Mouse (Mus musculus): ENCODE results near the gene Myh2. TPM values are rescaled to one million over a fixed set of nuclear protein-coding genes. Genes with fewer than 3 reads are reported as not detected.
A peak's percentile ranks its signal among the peaks of the same experiment; 100 is the strongest.

The Myh2 gene
- 0.22 and 0.33 TPM in 2 replicates for polyA plus RNA-seq (2014; fragmentation: Nextera tagmentation; extraction: Ambion mirVana)

DNA sequence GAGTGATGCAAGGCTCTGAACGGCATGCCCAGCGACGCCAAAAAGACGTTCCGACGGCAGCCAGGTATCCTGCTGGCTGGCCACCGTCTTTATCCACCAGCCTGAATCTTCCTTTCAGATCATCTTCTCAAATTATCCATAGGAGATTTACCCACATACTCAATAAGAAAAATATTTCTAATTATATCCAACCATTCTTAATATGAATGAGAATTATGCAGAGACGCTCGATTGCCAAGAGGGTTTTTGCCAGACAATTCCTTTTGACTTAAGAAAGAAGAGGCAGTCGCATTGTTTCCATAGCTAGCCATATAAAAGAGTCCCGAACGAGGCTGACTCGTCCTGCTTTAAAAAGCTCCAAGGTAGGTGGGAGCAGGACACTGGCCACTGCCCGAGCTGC, at the start of gene Myh2:
Myh2 (plus strand) TSS at position 301 of the 400 bp plus-strand sequence.
- no peak for ATAC-seq (ENCODE audit: low read depth)
- Histone ChIP-seq H3K36me3 (ENCODE audit: control insufficient read depth, insufficient read depth, low read length) (no peaks in the 10 kb centered on the region), H3K4me1 (ENCODE audit: control insufficient read depth, insufficient read depth, low read length) (no peaks in the 10 kb centered on the region), H3K9me3 (ENCODE audit: control insufficient read depth, low read length) (no peaks in the 10 kb centered on the region), H3K4me3 (ENCODE audit: low read depth, low read length) (no peak within 1 kb of the TSS), H3K9ac (replicated peaks; ENCODE audit: low read depth, low read length) (no peak within 1 kb of the TSS), H3K27ac (ENCODE audit: low read depth, low read length) (no peak within 1 kb of the TSS), H3K27me3 (ENCODE audit: control insufficient read depth, insufficient read depth, low read length) (no peaks in the 10 kb centered on the region), H3K4me2 (ENCODE audit: low read depth, low read length) (no peak within 1 kb of the TSS)
- WGBS, result 77% methylated on average over 14 of the region's 14 CpGs

DNA sequence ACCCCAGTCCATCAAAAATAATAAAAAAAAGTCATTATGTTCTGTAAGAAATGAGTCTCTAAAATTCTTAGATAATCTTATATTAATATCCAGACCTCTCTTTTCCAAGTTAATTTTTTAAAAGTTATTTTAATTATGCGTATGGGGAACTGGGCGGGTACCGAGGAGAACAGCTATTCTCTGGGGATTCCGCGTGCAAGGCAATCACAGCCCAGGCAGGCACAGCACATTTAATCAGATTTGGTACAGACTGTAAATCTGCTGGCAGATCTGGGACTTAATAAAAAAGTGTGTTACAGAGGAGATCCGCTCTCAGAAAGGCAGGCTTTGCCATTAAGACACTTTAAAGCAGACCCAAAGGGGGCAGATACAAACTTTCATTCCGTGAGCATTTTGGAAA, 45.9 kb upstream of the Myh2 start:
- Histone ChIP-seq H3K36me3 (ENCODE audit: control insufficient read depth, insufficient read depth, low read length) (no peaks in the 10 kb centered on the region), H3K27ac (ENCODE audit: low read depth, low read length) (no peak overlapping the region), H3K4me3 (ENCODE audit: low read depth, low read length) (no peak overlapping the region), H3K27me3 (ENCODE audit: control insufficient read depth, insufficient read depth, low read length) (no peaks in the 10 kb centered on the region), H3K9me3 (ENCODE audit: control insufficient read depth, low read length) (no peaks in the 10 kb centered on the region), H3K4me2 (ENCODE audit: low read depth, low read length) (peak overlapping the region; percentile 14; the same call in 1 of the 2 replicates), H3K4me1 (ENCODE audit: control insufficient read depth, insufficient read depth, low read length) (peaks cover 5% of the 10 kb centered on the region; the same call in 1 of the 2 replicates), H3K9ac (replicated peaks; ENCODE audit: low read depth, low read length) (no peak overlapping the region)
- peak; percentile 58; the same call in 1 of the 2 replicates for ATAC-seq (ENCODE audit: low read depth)
- 27% methylated on average over 7 of the region's 7 CpGs for WGBS

DNA sequence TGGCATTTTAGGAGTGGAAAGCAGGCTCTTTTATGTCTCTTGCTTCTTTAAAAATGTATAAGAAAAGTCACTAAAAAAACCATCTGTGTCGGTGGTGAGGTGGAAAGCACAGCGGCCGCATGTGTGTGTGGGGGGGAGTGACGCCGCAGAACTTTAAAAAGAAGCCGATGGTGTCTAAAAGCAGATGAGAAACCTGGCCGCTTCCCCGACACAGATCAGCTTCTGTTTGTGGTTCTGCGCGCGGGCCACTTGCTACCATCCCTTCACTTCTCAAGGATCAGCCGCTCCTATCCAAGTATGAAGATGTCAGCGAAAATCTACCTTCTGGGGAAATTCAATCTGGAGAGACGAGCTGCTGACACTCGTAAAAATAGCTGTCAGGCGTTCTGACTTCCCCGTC, 45.5 kb upstream of the Myh2 start:
- Histone ChIP-seq H3K4me1 (ENCODE audit: control insufficient read depth, insufficient read depth, low read length) (0 out of 2 replicates have a peak, but pooled peaks cover 5% of the 10 kb centered on the region), H3K4me2 (ENCODE audit: low read depth, low read length) (peak overlapping the region; percentile 14; the same call in 1 of the 2 replicates), H3K27ac (ENCODE audit: low read depth, low read length) (no peak overlapping the region), H3K36me3 (ENCODE audit: control insufficient read depth, insufficient read depth, low read length) (no peaks in the 10 kb centered on the region), H3K9ac (replicated peaks; ENCODE audit: low read depth, low read length) (no peak overlapping the region), H3K9me3 (ENCODE audit: control insufficient read depth, low read length) (no peaks in the 10 kb centered on the region), H3K27me3 (ENCODE audit: control insufficient read depth, insufficient read depth, low read length) (no peaks in the 10 kb centered on the region), H3K4me3 (ENCODE audit: low read depth, low read length) (no peak overlapping the region)
- no peak for ATAC-seq (ENCODE audit: low read depth)
- whole genome bisulfite sequencing, result 40% methylated on average over 17 of the region's 17 CpGs

DNA sequence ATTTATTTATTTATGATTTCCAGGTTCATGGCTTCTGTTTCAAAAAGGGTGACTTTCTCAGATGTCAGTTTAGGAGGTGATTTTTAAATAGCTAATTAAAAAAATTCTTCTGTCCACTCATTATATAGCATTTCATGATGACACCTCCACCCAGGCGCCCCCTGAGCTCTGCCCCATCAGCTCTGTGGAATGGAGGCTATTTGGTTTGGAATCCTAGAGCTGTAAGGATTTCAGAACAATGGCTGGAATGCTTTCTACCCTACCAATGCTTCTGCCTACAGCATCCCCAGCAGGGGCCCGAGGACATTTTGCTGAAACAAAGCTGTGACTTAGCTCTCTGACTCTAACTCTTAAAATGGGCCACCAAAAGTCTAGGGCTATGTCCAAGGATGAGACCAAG, 37.3 kb upstream of the Myh2 start:
- Histone ChIP-seq H3K4me3 (ENCODE audit: low read depth, low read length) (no peak overlapping the region), H3K27ac (ENCODE audit: low read depth, low read length) (no peak overlapping the region), H3K36me3 (ENCODE audit: control insufficient read depth, insufficient read depth, low read length) (no peaks in the 10 kb centered on the region), H3K4me1 (ENCODE audit: control insufficient read depth, insufficient read depth, low read length) (no peaks in the 10 kb centered on the region), H3K27me3 (ENCODE audit: control insufficient read depth, insufficient read depth, low read length) (no peaks in the 10 kb centered on the region), H3K9ac (replicated peaks; ENCODE audit: low read depth, low read length) (no peak overlapping the region), H3K4me2 (ENCODE audit: low read depth, low read length) (no peak overlapping the region), H3K9me3 (ENCODE audit: control insufficient read depth, low read length) (no peaks in the 10 kb centered on the region)
- no peak for ATAC-seq (ENCODE audit: low read depth)
- 74% methylated on average over 2 of the region's 2 CpGs for WGBS

DNA sequence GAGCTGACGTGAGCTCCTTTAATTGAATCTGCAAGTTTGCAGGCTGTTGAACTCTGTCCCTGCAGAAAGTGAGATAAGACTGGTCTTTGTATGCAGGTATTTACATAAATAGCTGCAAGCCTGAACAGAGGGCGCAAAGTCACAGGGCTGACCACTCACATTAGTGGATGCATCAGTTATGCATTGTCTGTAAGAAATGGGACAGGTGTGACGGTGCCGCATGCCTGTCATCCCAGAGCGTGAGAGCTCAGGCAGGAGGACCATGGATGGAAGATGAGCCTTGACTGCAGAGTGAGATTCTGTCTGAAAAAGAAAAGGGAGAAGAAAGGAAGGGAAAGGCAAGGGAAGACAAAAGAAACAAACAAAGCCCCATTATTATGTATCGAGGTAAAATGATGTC, 36.2 kb upstream of the Myh2 start:
- no peak overlapping the region for H3K4me2 ChIP-seq (ENCODE audit: low read depth, low read length)
- no peaks in the 10 kb centered on the region for H3K36me3 ChIP-seq (ENCODE audit: control insufficient read depth, insufficient read depth, low read length)
- no peaks in the 10 kb centered on the region for H3K27me3 ChIP-seq (ENCODE audit: control insufficient read depth, insufficient read depth, low read length)
- no peak overlapping the region for H3K9ac ChIP-seq (replicated peaks; ENCODE audit: low read depth, low read length)
- H3K27ac ChIP-seq (ENCODE audit: low read depth, low read length), result no peak overlapping the region
- no peak for ATAC-seq (ENCODE audit: low read depth)
- no peaks in the 10 kb centered on the region for H3K9me3 ChIP-seq (ENCODE audit: control insufficient read depth, low read length)
- no peaks in the 10 kb centered on the region for H3K4me1 ChIP-seq (ENCODE audit: control insufficient read depth, insufficient read depth, low read length)
- 78% methylated on average over 6 of the region's 6 CpGs for WGBS
- H3K4me3 ChIP-seq (ENCODE audit: low read depth, low read length), result no peak overlapping the region

DNA sequence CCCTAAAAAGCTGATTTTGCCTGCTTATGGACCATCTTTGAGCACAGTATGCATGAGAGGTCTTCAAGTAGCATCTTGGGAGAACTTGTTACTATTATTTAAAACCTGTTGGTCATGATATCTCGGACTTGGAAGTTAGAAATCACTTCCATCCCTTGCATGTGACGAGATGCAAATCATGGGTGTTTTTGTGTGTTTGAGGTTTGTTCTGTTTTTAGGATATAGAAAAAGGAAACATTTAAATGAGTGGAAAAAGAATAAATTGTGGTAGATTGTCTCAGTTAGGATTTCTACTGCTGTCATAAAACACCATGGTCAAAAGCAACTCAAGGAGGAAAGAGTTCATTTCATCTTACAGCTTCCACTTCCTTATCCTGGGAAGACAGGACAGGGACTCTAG, 35.3 kb upstream of the Myh2 start:
- no peak for ATAC-seq (ENCODE audit: low read depth)
- no peak overlapping the region for H3K9ac ChIP-seq (replicated peaks; ENCODE audit: low read depth, low read length)
- 88% methylated on average over 2 of the region's 2 CpGs for WGBS
- H3K27ac ChIP-seq (ENCODE audit: low read depth, low read length), result no peak overlapping the region
- H3K4me3 ChIP-seq (ENCODE audit: low read depth, low read length), result no peak overlapping the region
- no peaks in the 10 kb centered on the region for H3K4me1 ChIP-seq (ENCODE audit: control insufficient read depth, insufficient read depth, low read length)
- H3K27me3 ChIP-seq (ENCODE audit: control insufficient read depth, insufficient read depth, low read length), result no peaks in the 10 kb centered on the region
- no peaks in the 10 kb centered on the region for H3K9me3 ChIP-seq (ENCODE audit: control insufficient read depth, low read length)
- H3K4me2 ChIP-seq (ENCODE audit: low read depth, low read length), result no peak overlapping the region
- no peaks in the 10 kb centered on the region for H3K36me3 ChIP-seq (ENCODE audit: control insufficient read depth, insufficient read depth, low read length)

DNA sequence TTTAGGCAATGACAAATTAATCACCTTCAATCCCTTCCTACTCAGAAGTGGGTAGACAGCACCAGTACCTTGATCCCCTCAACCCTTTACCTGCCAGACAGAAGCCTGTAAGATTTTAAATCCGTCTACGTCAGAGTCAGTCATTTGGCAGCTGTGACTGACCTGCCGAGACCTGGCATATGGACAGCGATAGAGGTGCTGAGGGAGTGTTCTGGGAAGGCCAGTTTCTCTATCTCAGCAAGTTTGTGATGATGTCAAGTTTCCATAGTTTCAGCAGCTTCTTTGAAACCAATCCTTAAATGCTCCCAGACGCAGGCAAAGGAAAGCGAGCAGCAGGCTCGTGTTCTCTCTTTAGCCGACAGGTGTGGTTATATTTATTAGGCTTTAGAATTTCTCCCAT, 31.3 kb upstream of the Myh2 start:
- no peak for ATAC-seq (ENCODE audit: low read depth)
- no peaks in the 10 kb centered on the region for H3K4me1 ChIP-seq (ENCODE audit: control insufficient read depth, insufficient read depth, low read length)
- no peaks in the 10 kb centered on the region for H3K9me3 ChIP-seq (ENCODE audit: control insufficient read depth, low read length)
- no peak overlapping the region for H3K27ac ChIP-seq (ENCODE audit: low read depth, low read length)
- WGBS, result 88% methylated on average over 8 of the region's 8 CpGs
- H3K4me2 ChIP-seq (ENCODE audit: low read depth, low read length), result no peak overlapping the region
- no peak overlapping the region for H3K9ac ChIP-seq (replicated peaks; ENCODE audit: low read depth, low read length)
- H3K27me3 ChIP-seq (ENCODE audit: control insufficient read depth, insufficient read depth, low read length), result no peaks in the 10 kb centered on the region
- no peaks in the 10 kb centered on the region for H3K36me3 ChIP-seq (ENCODE audit: control insufficient read depth, insufficient read depth, low read length)
- no peak overlapping the region for H3K4me3 ChIP-seq (ENCODE audit: low read depth, low read length)

DNA sequence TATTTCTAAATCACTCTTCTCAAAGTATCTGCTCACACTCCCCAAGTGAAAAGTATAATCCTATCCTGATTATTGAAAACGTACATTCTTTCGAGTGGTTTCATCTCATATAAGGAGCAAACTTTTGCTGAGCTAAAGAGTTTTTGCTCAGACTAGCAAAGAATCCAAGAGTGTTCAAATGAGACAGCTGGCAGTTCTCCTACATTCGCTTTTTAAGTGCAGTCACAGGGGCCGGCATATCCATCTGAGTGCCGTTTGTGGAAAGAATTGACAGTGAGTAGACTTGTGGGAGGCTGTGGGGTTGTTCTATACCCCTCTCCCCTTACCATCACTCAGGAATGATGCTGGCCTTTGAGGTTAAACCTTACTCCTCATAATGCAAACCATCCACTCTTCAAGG, 30.7 kb upstream of the Myh2 start:
- H3K36me3 ChIP-seq (ENCODE audit: control insufficient read depth, insufficient read depth, low read length), result no peaks in the 10 kb centered on the region
- no peaks in the 10 kb centered on the region for H3K4me1 ChIP-seq (ENCODE audit: control insufficient read depth, insufficient read depth, low read length)
- no peak for ATAC-seq (ENCODE audit: low read depth)
- H3K4me2 ChIP-seq (ENCODE audit: low read depth, low read length), result no peak overlapping the region
- no peak overlapping the region for H3K9ac ChIP-seq (replicated peaks; ENCODE audit: low read depth, low read length)
- H3K27me3 ChIP-seq (ENCODE audit: control insufficient read depth, insufficient read depth, low read length), result no peaks in the 10 kb centered on the region
- H3K27ac ChIP-seq (ENCODE audit: low read depth, low read length), result no peak overlapping the region
- 91% methylated on average over 5 of the region's 5 CpGs for WGBS
- H3K9me3 ChIP-seq (ENCODE audit: control insufficient read depth, low read length), result no peaks in the 10 kb centered on the region
- H3K4me3 ChIP-seq (ENCODE audit: low read depth, low read length), result no peak overlapping the region

DNA sequence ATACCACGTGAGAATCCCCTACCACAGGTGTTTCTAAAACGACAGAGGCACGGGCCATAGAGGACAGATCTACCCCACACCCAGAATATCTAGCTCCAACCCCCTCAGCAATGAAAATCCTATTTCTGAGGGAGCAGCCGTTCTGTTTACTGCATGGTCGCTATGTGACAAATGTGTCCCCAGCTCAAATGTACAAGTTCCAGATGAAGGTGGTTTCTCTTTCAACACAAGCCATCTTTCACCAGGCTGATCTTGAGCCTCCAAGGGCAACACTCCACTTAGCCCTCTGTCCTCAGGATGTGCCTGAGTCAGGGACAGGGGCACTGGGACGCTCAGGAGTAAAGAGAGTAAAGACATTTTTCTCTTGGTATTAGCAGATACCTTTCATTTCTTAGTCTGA, 29.8 kb upstream of the Myh2 start:
- Histone ChIP-seq H3K4me2 (ENCODE audit: low read depth, low read length) (no peak overlapping the region), H3K27me3 (ENCODE audit: control insufficient read depth, insufficient read depth, low read length) (no peaks in the 10 kb centered on the region), H3K9ac (replicated peaks; ENCODE audit: low read depth, low read length) (no peak overlapping the region), H3K4me1 (ENCODE audit: control insufficient read depth, insufficient read depth, low read length) (no peaks in the 10 kb centered on the region), H3K36me3 (ENCODE audit: control insufficient read depth, insufficient read depth, low read length) (no peaks in the 10 kb centered on the region), H3K4me3 (ENCODE audit: low read depth, low read length) (no peak overlapping the region), H3K27ac (ENCODE audit: low read depth, low read length) (no peak overlapping the region), H3K9me3 (ENCODE audit: control insufficient read depth, low read length) (no peaks in the 10 kb centered on the region)
- ATAC-seq (ENCODE audit: low read depth), result no peak
- WGBS, result 78% methylated on average over 6 of the region's 6 CpGs

DNA sequence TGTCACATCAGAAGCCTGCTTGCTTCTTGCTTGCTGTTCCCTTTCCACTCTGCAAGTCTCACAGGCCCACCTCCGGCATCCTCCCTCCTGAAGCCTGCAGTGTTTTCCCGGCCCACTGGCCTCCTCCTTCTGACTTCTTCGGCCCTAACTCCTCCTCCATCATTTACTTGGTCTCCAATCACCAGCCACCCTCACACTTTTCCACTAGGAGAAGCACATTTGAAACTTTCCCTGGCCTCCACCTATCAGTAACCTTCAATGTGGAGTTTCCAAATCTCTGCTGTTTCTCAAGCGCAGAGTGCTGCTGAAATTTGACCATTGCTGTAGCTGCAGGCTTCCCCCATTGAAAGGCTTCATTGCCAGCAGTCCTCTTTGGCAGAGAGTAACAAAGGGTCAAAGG, 28.8 kb upstream of the Myh2 start:
- Histone ChIP-seq H3K4me2 (ENCODE audit: low read depth, low read length) (no peak overlapping the region), H3K9ac (replicated peaks; ENCODE audit: low read depth, low read length) (no peak overlapping the region), H3K27me3 (ENCODE audit: control insufficient read depth, insufficient read depth, low read length) (no peaks in the 10 kb centered on the region), H3K27ac (ENCODE audit: low read depth, low read length) (no peak overlapping the region), H3K4me3 (ENCODE audit: low read depth, low read length) (no peak overlapping the region), H3K36me3 (ENCODE audit: control insufficient read depth, insufficient read depth, low read length) (no peaks in the 10 kb centered on the region), H3K4me1 (ENCODE audit: control insufficient read depth, insufficient read depth, low read length) (no peaks in the 10 kb centered on the region), H3K9me3 (ENCODE audit: control insufficient read depth, low read length) (no peaks in the 10 kb centered on the region)
- WGBS, result 67% methylated on average over 4 of the region's 4 CpGs
- no peak for ATAC-seq (ENCODE audit: low read depth)
